Mouse (Mus musculus) cerebellum, postnatal 25 days (tissue): Measurements from ENCODE around the gene A730061H03Rik.

ENCODE experiments used
- DNase-seq, 2 experiments: peaks; one replicate each; pipeline ENCODE4 v3.0.0; 2021; ENCODE audit warnings: mixed read lengths in 2 of 2

A730061H03Rik gene

DNA sequence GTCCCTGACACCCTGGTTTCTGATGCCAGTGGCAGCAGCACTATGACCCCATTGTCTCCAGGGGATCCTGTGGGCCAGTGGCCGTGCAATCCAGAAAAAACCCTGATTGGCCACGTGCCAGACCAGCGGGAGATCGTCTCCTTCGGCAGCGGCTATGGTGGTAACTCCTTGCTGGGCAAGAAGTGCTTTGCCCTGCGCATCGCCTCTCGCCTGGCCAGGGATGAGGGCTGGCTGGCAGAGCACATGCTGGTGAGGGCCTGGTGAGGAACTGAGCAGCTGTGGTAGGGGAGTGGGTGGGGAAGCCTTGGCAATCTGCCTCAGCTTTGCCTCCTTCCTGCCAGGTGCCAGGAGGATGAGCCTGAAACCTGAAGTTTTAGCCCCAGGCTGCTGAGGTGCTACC lies 15.9 kb downstream of the A730061H03Rik start:
- DNase-seq = peak; percentile 60 to 67

GRCm38 (mm10) chr14:55542268-55542667 lies 17.9 kb downstream of the A730061H03Rik start:
- DNase-seq = no peak

DNA sequence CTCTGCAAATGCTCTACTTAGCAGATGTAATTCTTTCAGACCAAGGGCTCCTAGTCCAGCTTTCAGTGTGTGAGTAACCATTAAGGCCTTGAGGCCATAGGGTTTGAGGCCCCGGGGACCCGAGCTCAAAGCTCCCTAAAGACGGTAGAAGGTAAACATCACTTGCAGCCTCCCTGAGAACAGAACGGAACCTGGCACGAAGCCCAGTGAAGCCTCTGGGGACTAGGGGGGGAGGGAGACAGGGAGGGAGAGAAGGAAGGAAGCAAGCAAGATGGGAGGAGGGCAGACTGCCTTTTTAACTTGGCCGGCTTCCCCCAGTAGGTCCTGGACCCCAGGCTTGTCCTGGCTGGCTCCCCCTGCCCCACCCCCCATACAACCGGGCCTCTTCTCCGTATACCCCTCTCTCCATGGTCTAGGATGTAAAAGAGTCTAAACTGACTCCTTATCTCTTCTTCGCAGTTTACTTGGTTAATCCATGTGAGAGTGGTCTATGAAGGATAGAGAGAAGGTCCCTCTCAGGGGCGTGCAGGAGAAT lies 19.4 kb downstream of the A730061H03Rik start:
- DNase-seq = peak; percentile 87 to 90

DNA sequence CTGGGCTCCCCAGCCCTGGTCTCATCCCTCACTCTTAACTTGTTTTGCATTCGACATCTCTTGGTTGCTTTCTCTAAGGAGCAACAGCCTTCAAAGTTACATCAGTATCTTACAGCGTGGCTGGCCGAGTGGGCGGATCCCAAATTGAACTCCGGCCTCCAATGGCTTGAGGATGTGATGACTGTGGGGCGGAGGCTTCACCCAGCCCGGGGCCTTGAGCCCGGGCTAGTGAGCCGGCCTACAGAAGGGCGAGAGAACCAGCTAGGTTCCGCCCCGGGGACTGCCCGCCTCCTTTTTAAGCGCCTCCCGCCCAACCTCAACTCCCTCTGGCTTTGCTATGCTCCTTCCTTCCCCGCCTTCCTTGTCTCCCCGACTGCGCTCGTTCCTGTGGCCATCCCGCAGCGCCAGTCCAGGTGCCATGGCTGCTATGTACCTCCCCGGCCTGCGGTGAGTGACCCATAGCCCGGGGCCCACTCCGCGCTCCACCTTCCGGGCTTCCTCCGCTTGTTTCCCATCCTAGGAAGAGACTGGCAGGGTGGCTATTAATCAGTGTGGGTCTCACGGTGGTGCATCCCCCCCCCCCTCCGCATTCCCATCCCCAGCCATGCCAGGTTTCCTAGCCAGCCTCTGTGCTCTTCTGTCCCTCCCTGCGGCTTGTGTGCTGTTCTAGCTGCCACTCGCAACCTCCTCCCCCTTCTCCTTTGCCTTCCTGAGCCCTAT lies 20.0 kb downstream of the A730061H03Rik start, which contains the start of gene Pck2:
Gene Pck2, plus strand, starts transcription at position 200 of the 720 bp plus-strand sequence.
- peak; percentile 89 to 91 for DNase-seq

DNA sequence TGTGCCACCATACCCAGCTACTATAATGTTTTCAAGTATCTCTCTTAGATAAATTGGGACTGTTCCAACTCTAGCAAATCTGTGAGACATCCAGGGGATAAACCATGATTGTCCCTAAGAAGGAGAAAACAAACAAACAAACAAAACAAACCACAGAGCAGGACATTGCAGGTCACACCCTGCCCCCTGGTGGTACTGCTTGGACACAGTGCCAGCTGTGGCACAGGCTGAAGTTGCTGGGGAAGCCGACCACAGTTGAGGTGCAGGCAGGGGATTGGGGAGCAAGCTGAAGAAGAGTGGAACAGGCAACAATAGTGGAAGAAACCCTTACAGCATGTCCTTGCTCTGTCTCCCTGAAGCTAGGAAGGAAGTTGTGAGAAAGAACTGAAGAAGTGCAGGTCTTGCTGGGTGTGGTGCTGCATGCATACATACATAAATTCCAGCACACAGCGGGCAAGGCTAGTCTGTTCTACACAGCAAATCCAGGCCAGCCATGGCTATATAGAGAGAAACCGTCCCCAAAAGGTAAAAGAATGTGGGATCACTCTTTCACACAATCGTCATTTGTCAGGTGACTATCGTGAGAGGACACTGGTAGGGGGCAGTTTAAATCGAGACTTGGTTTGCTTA lies 24.0 kb downstream of the A730061H03Rik start:
- peak in 1 of 2 experiments; percentile 66 for DNase-seq

- DNase-seq = peak in 1 of 2 experiments; percentile 59
These were observed 32.3 kb downstream of the A730061H03Rik start for GRCm38 (mm10) chr14:55527940-55528339.

DNA sequence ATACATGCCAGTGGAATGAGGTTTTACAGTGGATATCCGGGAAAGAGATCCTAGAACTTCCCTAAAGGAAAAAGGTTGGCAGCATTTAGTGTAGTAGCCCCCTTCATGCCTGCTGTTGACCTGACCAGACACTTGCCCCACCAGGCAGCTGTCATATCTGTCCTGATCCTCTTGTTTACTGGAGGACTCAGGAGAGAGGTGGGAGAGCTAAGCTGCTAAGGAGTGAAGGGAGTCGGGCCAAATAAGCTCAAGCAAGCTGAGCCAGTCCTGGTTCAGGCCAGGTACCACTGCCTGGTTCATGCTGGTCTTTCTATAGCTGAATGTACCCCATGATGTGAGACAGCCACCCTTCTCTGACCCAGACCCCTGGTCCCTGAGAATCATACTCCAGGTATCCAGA lies 33.5 kb downstream of the A730061H03Rik start:
- DNase-seq = no peak

GRCm38 (mm10) chr14:55524785-55525184 lies 35.4 kb downstream of the A730061H03Rik start, which contains the start of gene Nrl:
TSS of gene Nrl (minus strand) at chr14:55524981.
- DNase-seq = no peak

- no peak for DNase-seq
These were observed 36.1 kb downstream of the A730061H03Rik start for GRCm38 (mm10) chr14:55524062-55524461.

DNA sequence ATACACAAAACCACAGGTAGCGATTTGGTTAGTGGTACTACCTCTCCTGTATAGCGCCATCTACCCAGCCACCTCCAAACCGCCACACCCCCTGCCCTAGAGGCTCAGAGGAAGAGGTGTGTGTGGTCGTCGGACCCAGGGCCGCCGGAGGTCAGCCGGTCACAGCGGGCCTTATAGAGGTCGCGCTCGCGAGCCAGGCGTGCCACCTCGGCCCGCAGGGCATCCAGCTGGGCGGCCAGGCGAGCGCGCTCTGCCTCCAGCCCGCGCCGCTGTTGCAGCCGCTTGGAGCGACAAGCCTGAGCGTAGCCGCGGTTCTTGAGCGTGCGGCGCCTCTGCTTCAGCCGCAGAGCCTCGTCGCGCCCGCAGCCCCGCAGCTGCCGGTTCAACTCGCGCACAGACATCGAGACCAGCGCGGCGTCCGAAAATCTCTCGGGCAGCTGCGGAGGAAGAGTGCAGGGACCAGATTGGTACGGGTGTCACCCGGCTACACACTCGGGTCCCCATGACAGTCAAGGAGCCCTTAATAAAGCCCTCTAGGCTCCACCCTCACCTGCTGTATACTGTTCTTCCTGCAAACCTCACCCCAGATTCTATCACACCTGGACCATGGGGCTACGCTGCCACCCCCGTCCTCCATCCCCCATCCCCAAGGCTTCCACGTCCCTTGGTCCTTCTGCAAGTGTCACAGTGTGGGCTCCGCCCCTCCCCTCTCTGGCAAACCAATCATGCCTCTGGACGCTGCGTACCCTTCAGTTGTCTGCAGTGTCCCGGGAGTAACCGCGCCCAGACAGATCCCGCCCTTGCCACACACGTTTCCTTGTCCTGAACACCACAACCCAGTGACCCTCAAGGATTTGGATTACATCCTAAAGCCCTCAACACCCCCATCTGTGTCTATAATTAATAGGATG lies 39.5 kb downstream of the A730061H03Rik start:
- DNase-seq = peak; percentile 69 to 76

DNA sequence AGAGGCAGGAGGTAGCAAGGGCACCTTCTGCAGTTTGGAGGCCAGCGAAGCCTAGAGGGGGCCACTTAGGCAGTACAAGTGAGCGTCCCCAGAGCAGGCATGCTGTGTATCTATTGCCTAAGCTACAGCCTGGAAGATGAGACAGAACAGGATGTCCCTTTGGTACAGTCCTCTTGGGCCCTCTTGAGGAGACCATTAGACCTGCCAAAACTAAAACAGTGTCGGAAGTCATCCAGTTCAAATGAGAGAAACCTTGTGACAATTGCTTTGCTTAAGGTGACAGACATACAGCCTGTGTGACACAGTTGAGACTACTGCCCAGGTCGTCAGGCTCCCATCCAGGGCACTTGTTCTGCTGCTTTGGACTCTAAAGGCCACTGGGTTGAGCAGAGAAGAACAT lies 40.6 kb downstream of the A730061H03Rik start:
- no peak for DNase-seq

GRCm38 (mm10) chr14:55518897-55519296 lies 41.3 kb downstream of the A730061H03Rik start:
- no peak for DNase-seq

DNA sequence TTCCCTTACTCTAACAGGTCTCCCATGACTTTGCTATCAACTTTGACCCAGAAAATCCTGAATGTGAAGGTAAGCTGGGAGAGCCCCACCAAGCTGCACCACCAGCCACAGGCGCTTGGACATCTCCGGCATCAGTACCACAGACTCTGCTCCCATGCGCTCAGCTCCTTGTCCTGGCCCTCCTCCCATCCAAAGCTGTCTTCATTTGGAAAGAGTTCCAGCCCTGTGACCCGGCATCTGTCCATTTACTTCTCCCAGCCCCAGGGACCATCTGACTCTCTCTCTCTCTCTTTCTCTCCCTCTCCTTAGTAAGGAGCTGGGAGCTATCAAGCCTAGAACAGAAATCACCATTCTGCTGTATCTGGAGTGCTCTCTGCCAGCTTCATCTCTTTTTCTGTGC lies 44.4 kb downstream of the A730061H03Rik start:
- DNase-seq = no peak

DNA sequence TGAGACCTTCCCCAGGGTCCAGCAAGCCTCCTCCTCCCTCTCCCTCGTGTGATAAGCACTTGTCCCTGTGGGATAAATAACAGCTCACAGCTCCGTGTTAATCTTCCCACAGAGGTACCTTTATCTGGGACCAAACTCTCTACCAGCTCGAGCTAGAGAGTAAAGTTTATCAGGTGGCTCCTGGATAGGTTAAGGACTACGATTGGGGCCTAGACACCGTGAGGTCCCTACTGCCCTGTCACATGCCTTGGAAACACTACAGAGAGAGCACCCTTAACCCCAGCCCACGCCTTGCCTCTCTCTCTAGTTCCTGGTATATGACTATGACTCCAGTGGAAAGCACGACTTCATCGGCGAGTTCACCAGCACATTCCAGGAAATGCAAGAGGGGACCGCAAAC lies 46.3 kb downstream of the A730061H03Rik start:
- DNase-seq = no peak

GRCm38 (mm10) chr14:55511037-55511436 lies 49.2 kb downstream of the A730061H03Rik start:
- DNase-seq = no peak

DNA sequence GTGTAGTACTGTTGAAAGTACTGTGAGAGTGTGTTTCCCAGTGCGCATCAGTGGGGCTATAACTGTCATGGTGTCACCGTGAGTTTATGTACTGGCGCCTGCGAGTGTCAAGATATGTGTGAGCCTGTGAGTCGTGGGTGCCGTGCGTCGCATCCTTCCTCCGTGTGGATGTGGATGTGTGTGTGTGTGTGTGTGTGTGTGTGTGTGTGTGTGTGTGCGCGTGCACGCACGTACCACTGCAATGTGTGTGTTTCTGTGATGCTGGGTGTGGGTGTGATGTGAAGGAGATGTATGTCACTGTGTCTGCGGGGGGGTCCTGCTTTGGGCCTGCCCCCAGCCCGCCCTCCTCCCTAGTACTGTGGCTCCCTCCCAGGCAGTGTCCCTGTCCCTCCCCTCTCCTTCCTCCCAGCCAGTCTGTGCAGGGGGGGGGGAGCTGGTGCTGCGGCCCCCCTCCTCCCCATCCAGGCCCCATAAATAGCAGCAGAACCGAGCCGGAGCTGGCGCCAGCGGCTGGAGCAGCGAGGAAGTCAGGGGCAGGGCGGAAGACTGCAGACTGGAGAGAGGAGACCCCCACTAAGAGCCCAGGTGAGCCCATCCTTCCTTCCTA lies 50.0 kb downstream of the A730061H03Rik start, which contains the start of gene Cpne6:
Gene Cpne6, plus strand, starts transcription at position 321 of the 607 bp plus-strand sequence.
- no peak for DNase-seq
